Mouse (Mus musculus) lung, postnatal 10 days (tissue): ENCODE measurements at regions not wholly inside any gene's neighbourhood (a gene's known extent, or its start where the extent isn't known, plus 50 kb on each side); places are given as distances from the start of the nearest gene placed in this dataset.

Experiments used
- DNase-seq: peaks from one replicate; pipeline ENCODE4 v3.0.0; 2021

DNA sequence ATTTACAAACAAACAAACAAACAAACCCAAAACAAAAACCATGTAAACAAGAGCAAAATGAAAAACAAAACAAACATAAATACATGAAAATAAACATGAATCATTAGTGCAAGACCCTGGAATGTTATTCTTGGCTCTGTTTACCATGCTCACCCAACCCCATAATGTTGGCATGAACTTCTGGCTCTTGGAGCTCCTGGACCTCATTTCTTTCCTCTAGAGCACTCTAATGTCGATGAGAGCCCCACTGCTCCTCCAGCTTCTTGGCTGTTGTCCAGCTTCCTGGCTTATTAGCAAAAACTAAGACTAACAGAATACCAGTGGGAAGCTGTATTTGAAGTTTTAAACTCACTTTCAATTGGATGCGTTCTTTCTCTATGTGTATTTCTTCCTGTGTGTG is 81.3 kb upstream of the Gm21830 start:
- peak; percentile 33 for DNase-seq

DNA sequence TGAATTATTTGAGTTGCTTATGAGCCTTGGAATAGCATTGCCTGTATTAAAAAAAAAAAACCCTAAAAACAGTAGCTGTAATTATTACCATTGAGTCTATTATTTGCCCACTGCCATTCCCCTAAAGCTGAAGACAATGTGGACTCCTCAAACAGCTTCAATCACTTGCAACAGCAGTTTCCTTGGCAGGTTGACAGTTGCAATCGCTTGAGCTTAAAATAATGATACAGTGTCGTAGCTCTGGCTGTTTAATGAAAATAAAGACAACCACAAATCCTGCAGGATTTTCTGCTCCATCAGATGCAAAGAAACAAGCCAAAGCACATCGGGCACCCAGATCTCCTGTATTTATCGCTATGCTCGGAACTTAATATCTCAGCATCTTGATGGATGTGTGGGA is 68.8 kb upstream of the Gm21830 start:
- DNase-seq, result no peak
